Mouse (Mus musculus) liver, embryonic 11.5 days (tissue): Measurements from ENCODE around the gene Nfia. TPM values are rescaled to one million over a fixed set of nuclear protein-coding genes. Genes with fewer than 3 reads are reported as not detected.

ENCODE experiments used
- ATAC-seq: fragments of 200-750 bp; cut with Nextera tagmentation; replicated peaks from 2 replicates; pipeline ENCODE4 v1.8.0; 2017; ENCODE audit warnings: moderate number of reproducible peaks, mild to moderate bottlenecking, moderate TSS enrichment, moderate library complexity; ENCODE audit not compliant: low FRiP score
- DNase-seq: peaks from one replicate; pipeline ENCODE4 v3.0.0-alpha.2; 2017; ENCODE audit warnings: low spot score
- H3K27ac ChIP-seq: fragments of 300-500 bp; sonication (generic); 2 replicates; pipeline ENCODE4 v1.5.1; 2014; ENCODE audit warnings: mild to moderate bottlenecking, low read depth, low read length, control low read depth
- H3K27me3 ChIP-seq: fragments of 300-500 bp; sonication (generic); replicated peaks from 2 replicates; pipeline ENCODE4 v1.6.1; 2014; ENCODE audit warnings: low read length, mixed read lengths; ENCODE audit not compliant: control insufficient read depth, insufficient read depth
- H3K36me3 ChIP-seq: fragments of 300-500 bp; sonication (generic); 2 replicates; pipeline ENCODE4 v1.6.1; 2014; ENCODE audit warnings: mild to moderate bottlenecking, low read length, moderate library complexity, mixed read lengths; ENCODE audit not compliant: control insufficient read depth, insufficient read depth
- H3K4me1 ChIP-seq: fragments of 300-500 bp; sonication (generic); replicated peaks from 2 replicates; pipeline ENCODE4 v1.6.1; 2014; ENCODE audit warnings: low read length, mixed read lengths; ENCODE audit not compliant: control insufficient read depth, insufficient read depth
- H3K4me2 ChIP-seq: fragments of 300-500 bp; sonication (generic); 2 replicates; pipeline ENCODE4 v1.6.1; 2014; ENCODE audit warnings: mild to moderate bottlenecking, control low read depth, moderate library complexity
- H3K4me3 ChIP-seq: fragments of 300-500 bp; sonication (generic); 2 replicates; pipeline ENCODE4 v1.5.1; 2014; ENCODE audit warnings: low read depth, low read length, control low read depth
- H3K9ac ChIP-seq: fragments of 300-500 bp; sonication (generic); 2 replicates; pipeline ENCODE4 v1.6.1; 2014; ENCODE audit warnings: low read depth, low read length, control low read depth
- H3K9me3 ChIP-seq: fragments of 300-500 bp; sonication (generic); 2 replicates; pipeline ENCODE4 v1.6.1; 2016; ENCODE audit warnings: low read length, inconsistent platforms, mixed read lengths; ENCODE audit not compliant: control insufficient read depth
- WGBS: fragments of 180-500 bp; shearing (Covaris S2); extraction: QIAGEN DNeasy Blood & Tissue Kit; methylation state at CpG from one replicate; pipeline ENCODE4 v1.1.7; 2014; 5-methylcytosine and 5-hydroxymethylcytosine counted together
- polyA plus RNA-seq: library from polyadenylated mRNA; unstranded; fragments of >200 nt; fragmentation: Nextera tagmentation; extraction: Ambion mirVana; gene quantifications from 2 replicates; pipeline ENCODE4 v1.2.1, GENCODE M21; 2014

Gene Nfia
- polyA plus RNA-seq, 1 experiment from 2014 or later, result 11.3 TPM

DNA sequence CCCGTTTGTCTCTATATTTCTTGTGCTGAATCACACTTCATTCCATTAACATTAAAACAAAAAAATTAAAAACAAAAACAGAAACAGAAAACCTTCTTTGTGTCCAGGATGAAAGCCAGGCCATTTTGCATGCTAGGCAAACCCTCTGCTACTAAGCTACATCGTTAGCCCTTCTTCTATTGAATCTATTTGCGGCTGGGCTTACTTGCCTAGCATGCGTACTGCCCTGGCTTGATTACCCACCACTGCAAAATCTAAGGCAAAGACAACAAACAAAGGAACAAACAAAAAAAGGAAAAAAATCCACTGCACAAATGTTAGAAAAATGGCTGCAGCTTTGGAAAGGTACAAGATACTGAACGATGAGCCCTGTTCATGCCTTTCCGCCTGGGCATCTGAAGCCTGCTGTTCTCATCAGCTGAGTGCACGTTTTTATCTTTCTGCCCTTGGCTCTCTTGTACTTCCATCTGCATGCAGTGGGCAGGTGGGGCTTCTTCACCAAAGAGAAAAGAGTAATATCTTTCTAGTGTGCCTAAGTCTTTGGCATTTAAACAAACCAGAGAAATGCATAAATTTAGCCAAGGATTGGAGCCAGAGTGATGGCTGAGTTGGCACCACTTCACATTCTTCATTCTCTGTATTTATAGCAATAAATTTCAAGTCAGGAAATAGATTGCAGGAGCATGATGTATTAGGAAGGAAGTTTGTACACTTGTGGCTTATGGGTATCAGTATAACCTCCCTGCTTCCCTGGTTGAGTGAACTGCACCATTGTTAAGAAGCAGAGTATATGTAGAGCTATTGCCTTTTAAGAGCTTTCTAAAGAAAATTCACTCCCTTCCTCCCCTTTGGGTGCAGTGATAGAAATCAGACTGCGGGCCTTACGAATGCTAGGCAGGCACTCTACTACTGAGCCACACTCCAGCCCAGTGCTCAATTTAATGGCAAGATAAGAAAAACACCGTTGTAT lies 121.7 kb downstream of the Nfia start:
- H3K4me2 ChIP-seq, result no peak overlapping the region
- H3K27ac ChIP-seq, result no peak overlapping the region
- no peak overlapping the region for H3K4me3 ChIP-seq
- no peaks in the 10 kb centered on the region for H3K27me3 ChIP-seq
- no peaks in the 10 kb centered on the region for H3K9me3 ChIP-seq
- ATAC-seq, result no peak; the same call in 1 of the 2 replicates
- DNase-seq, result no peak
- 79% methylated on average over 10 of the region's 10 CpGs for WGBS
- no peak overlapping the region for H3K9ac ChIP-seq
- no peaks in the 10 kb centered on the region for H3K4me1 ChIP-seq
- no peaks in the 10 kb centered on the region for H3K36me3 ChIP-seq

DNA sequence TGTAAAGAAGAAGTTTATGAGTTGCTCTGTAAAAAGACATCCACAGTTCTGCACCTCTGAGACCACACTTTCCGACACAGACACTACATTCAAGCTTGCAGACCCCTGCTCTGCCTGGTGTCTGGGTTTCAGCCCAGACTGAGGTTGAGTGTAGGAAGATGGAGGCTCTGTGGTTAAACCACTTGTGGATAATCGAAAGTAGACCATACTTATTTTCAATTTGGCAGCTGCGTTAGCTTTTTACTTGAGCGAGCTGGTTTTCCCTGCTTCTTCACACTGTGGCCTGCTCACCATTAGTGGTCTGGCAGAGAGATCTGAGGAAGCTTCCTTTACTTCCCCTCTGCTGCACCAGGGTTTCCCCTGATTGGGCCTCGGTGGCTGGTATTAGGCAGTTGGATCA lies 123.4 kb downstream of the Nfia start:
- H3K27ac ChIP-seq, result no peak overlapping the region
- no peak overlapping the region for H3K4me3 ChIP-seq
- H3K9ac ChIP-seq, result no peak overlapping the region
- WGBS, result 85% methylated on average over 5 of the region's 5 CpGs
- no peak for DNase-seq
- no peaks in the 10 kb centered on the region for H3K27me3 ChIP-seq
- H3K36me3 ChIP-seq, result no peaks in the 10 kb centered on the region
- H3K9me3 ChIP-seq, result no peaks in the 10 kb centered on the region
- H3K4me1 ChIP-seq, result no peaks in the 10 kb centered on the region
- no peak overlapping the region for H3K4me2 ChIP-seq
- no peak for ATAC-seq

DNA sequence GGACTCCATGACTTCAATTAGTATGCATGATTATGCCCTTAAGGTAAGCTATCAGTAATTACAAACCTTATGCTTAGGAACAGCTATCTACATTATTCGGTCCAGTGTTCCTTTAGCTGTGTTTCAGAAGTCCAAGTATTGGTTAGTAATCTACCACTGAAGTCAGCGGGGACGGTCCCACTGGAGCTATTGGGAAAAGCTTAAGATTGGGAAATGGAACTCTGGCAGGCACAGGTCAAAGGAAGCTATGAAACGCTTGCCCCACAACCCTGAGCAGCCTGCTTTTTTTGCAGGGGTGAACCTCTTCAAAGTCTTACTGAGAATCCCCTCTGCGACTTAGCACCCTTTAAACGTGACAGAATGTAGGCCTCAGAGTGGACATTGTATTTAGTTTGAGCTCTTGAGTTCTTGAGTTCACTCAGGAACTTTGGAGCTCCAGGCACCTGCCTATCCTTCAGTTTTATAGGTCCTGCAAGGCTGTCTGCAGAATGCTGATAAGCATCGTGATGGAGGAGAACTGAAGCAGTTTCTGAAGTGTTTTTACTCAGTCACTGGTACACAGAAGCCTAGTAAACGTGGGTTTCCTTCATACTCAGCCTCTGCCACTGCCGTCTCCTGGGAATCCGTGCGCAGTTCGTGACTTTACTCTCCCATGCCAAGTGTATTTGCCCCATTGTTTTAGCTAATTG lies 127.9 kb downstream of the Nfia start:
- Histone ChIP-seq H3K4me2 (no peak overlapping the region), H3K9ac (no peak overlapping the region), H3K27ac (no peak overlapping the region), H3K4me3 (no peak overlapping the region), H3K36me3 (no peaks in the 10 kb centered on the region), H3K9me3 (no peaks in the 10 kb centered on the region), H3K4me1 (no peaks in the 10 kb centered on the region), H3K27me3 (no peaks in the 10 kb centered on the region)
- ATAC-seq (no peak), DNase-seq (no peak)
- WGBS, result 77% methylated on average over 12 of the region's 12 CpGs

DNA sequence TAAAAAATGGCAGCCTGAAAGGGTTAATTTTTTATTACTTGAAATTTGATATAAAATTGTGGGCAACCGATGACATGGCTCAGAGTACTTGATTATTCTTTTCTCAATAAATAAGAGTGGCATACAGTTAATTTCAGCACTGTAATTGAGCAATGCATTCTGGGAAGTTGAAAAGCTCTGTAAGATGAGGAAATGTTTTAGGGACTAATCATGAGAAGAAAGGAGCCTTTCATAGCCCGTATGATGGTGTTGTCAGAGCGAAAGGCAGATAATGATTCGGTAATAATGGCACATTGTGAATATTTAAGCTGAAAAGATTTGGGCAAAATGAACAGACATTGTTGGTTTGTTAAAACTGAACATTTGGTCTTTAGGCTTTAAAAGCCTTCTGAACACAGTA lies 133.3 kb downstream of the Nfia start:
- no peak overlapping the region for H3K4me3 ChIP-seq
- H3K9ac ChIP-seq, result no peak overlapping the region
- H3K4me2 ChIP-seq, result no peak overlapping the region
- 81% methylated on average over 4 of the region's 4 CpGs for WGBS
- no peaks in the 10 kb centered on the region for H3K36me3 ChIP-seq
- DNase-seq, result no peak
- H3K4me1 ChIP-seq, result no peaks in the 10 kb centered on the region
- H3K27ac ChIP-seq, result no peak overlapping the region
- H3K9me3 ChIP-seq, result no peaks in the 10 kb centered on the region
- no peaks in the 10 kb centered on the region for H3K27me3 ChIP-seq
- ATAC-seq, result no peak

DNA sequence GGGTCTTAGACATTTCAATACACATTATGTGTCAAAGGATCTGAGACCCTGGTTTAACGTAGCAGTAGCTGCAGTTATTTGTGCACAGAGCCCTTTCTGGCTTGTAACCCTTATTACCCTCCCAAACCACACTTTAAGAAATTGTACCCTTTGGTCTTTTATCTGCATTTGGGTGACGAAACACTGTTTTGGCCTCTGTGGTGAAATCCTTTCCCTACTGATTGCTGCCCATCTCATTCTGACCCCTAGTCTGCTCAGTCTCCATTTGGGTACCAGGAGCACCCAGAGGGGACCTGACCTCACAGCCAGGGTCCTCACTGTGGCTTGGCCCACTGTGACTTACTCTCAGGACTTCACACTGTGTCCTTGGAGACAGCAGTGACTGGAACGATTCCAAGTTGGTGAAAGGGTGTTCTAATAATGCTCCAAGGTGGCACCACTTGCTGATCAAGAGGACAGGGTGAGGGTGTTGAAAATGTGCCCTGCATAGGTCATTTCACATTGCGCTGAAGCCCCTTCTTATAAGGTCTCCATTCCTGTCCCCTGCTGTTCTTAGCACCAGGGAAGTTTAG lies 136.1 kb downstream of the Nfia start:
- Histone ChIP-seq H3K4me2 (no peak overlapping the region), H3K36me3 (no peaks in the 10 kb centered on the region), H3K4me3 (no peak overlapping the region), H3K27ac (no peak overlapping the region), H3K4me1 (no peaks in the 10 kb centered on the region), H3K9ac (no peak overlapping the region), H3K9me3 (no peaks in the 10 kb centered on the region), H3K27me3 (no peaks in the 10 kb centered on the region)
- WGBS, result 64% methylated on average over 4 of the region's 4 CpGs
- ATAC-seq, result no peak
- no peak for DNase-seq

DNA sequence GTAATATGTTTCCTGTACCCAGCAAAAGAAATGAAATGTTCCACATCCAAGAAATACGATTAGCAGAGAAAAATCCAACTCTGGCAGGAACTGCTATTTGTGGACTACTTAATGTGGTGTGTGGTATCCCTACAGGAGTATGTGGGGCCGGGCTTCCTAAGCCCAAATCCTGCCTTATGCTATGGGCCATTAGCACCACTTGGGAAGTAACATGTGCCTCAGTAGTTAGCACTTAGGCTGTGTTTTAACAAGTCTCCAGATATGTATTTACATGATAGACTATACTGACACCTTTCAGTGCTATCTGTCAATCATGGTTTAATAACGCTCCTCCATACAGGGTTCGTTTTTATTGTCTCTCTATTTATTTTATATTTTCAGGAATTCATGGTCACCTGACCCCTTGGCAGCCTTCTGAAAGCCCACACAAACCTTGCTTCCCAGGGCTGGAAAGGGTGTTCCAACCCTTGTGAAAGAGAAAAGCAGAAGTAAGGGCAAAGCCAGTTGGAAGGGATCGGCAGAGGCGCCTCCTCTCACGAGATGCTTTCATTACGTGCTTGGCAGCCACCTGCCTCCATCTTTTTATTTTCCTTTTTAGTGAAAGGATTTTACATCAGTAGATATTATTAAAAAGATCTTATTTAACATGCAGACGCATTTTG lies 137.7 kb downstream of the Nfia start:
- H3K36me3 ChIP-seq, result no peaks in the 10 kb centered on the region
- H3K4me3 ChIP-seq, result no peak overlapping the region
- H3K9me3 ChIP-seq, result no peaks in the 10 kb centered on the region
- no peak overlapping the region for H3K9ac ChIP-seq
- ATAC-seq (no peak), DNase-seq (no peak)
- no peaks in the 10 kb centered on the region for H3K27me3 ChIP-seq
- H3K4me1 ChIP-seq, result no peaks in the 10 kb centered on the region
- no peak overlapping the region for H3K27ac ChIP-seq
- H3K4me2 ChIP-seq, result no peak overlapping the region
- WGBS, result 86% methylated on average over 9 of the region's 9 CpGs

DNA sequence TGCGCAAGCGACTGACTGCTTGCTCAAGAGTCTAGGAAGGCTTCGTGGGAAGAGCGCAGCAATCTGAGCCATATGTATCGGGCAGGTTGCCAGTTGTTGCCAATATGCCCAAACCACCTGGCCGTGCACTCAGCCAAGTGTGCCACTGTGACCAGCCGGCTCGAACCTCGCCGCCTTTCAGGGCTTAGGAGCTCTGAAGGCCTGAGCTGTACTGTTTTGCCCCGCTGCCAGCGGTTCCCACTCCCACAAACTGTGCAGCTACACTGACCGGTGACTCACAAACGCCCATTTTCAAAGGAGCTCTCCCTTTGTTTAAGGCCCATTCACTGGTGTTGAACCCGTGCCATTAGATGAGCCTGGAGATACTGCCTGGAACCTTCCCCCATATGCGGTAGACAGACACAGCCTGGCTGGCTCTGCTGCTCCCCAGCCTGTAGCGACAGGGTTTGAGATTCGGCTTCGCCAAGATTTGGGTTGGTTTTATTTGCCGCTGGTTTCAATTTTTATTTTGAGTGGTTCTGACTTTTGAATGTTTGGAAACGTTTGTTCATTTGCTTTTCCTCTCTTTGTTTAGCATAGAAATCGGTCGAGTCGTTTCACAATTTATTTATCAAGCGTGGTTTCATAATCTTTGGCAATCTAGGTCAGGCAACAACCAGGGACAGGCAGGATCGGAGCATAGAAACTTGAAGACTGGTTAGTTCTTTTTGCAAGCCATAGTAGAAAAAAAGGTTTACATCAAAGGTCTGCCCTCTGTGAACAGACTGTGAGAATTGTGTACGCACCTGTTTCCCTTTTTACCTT lies 138.4 kb downstream of the Nfia start:
- ATAC-seq, result no peak
- no peak overlapping the region for H3K27ac ChIP-seq
- WGBS, result 88% methylated on average over 27 of the region's 27 CpGs

DNA sequence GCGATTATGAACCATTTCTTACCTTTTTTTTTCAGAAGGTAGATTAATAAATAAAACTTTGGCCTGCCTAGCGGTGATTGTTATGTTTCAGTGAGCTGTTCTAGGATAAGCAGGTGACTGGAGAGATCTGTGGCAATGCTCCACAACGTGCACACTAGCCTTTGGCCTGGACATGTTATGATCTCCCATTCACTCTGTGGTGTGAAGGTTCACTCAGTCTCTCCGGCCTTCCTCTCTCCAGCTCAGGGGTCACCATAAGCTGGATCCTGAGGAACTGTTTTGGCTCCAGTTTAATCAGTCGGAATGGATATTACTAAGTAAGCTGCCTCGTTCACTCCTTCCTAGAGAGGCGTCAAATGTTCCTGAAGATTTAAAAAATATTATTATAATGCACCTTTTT lies 139.2 kb downstream of the Nfia start:
- ATAC-seq, result no peak
- WGBS, result 82% methylated on average over 7 of the region's 7 CpGs
- Histone ChIP-seq H3K9me3 (no peaks in the 10 kb centered on the region), H3K27me3 (no peaks in the 10 kb centered on the region), H3K4me3 (no peak overlapping the region), H3K27ac (no peak overlapping the region), H3K4me2 (no peak overlapping the region), H3K9ac (no peak overlapping the region), H3K36me3 (no peaks in the 10 kb centered on the region), H3K4me1 (no peaks in the 10 kb centered on the region)
- DNase-seq, result no peak

More for the DNA sequence above, 138.4 kb downstream of the Nfia start:
- Histone ChIP-seq H3K9ac (no peak overlapping the region), H3K4me3 (no peak overlapping the region), H3K27me3 (no peaks in the 10 kb centered on the region), H3K9me3 (no peaks in the 10 kb centered on the region), H3K36me3 (no peaks in the 10 kb centered on the region), H3K4me1 (no peaks in the 10 kb centered on the region), H3K4me2 (no peak overlapping the region)
- DNase-seq, result no peak
